Mouse (Mus musculus): ENCODE data around the gene Ppat. TPM values are rescaled to one million over a fixed set of nuclear protein-coding genes. Genes with fewer than 3 reads are reported as not detected.

Ppat gene
- polyA plus RNA-seq, 1 experiment from 2014 or later: 20.8 TPM

DNA sequence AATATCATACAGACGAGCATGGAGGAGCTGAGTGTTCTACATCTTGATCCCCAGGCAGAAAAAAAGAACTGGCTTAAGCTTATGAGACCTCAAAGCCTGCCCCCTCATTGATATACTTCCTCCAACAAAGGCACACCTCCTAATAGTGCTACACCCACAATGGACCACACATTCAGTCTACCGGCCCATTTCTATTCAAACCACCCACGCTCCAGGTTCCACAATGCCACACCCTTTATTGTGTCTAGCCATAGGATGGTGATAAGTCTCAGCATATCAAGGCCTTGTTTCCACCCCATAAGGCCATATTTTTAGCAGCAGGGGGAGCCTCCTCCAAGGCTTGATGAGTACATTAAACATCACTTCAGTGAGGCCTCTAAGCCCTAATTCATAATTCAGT, 40.6 kb downstream of the Ppat start:
- H3K36me3 ChIP-seq: peaks cover 22% of the 10 kb centered on the region
- no peak for ATAC-seq (ENCODE audit: extremely low read depth, insufficient number of reproducible peaks, low FRiP score, low TSS enrichment)
- H3K27me3 ChIP-seq (replicated peaks): no peaks in the 10 kb centered on the region
- no peak overlapping the region for H3K4me2 ChIP-seq
- H3K4me1 ChIP-seq: peaks cover 12% of the 10 kb centered on the region
- no peak overlapping the region for H3K4me3 ChIP-seq
- H3K27ac ChIP-seq (replicated peaks): no peak overlapping the region
- WGBS: 67% methylated on average over 3 of the region's 3 CpGs
- H3K9ac ChIP-seq: no peak overlapping the region
- H3K9me3 ChIP-seq: no peaks in the 10 kb centered on the region

DNA sequence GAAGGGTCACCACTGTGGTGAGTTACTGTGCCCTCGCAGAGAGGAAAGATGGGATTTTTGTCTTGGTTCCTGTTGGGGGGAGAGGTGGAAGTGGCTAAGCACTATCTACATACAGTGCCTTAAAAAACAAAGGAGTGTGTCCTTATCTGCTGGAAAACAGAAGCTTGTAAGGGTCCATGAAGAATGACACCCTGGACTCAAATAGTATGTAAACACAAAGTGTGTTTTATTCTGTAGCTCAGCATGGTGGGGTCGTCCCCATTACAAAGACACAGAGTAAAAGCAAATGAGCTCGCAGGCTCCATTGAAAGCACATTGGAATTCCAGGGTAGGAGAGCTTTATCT, 45.3 kb downstream of the Ppat start:
- H3K4me3 ChIP-seq: peak overlapping the region; percentile 82
- peaks cover 21% of the 10 kb centered on the region for H3K4me1 ChIP-seq
- WGBS: 26% methylated on average over 3 of the region's 3 CpGs
- no peaks in the 10 kb centered on the region for H3K9me3 ChIP-seq
- peaks cover 11% of the 10 kb centered on the region for H3K36me3 ChIP-seq
- H3K27ac ChIP-seq (replicated peaks): peak overlapping the region; percentile 95
- no peak for ATAC-seq (ENCODE audit: extremely low read depth, insufficient number of reproducible peaks, low FRiP score, low TSS enrichment)
- H3K27me3 ChIP-seq (replicated peaks): no peaks in the 10 kb centered on the region
- peak overlapping the region; percentile 91 for H3K9ac ChIP-seq
- H3K4me2 ChIP-seq: peak overlapping the region; percentile 85

DNA sequence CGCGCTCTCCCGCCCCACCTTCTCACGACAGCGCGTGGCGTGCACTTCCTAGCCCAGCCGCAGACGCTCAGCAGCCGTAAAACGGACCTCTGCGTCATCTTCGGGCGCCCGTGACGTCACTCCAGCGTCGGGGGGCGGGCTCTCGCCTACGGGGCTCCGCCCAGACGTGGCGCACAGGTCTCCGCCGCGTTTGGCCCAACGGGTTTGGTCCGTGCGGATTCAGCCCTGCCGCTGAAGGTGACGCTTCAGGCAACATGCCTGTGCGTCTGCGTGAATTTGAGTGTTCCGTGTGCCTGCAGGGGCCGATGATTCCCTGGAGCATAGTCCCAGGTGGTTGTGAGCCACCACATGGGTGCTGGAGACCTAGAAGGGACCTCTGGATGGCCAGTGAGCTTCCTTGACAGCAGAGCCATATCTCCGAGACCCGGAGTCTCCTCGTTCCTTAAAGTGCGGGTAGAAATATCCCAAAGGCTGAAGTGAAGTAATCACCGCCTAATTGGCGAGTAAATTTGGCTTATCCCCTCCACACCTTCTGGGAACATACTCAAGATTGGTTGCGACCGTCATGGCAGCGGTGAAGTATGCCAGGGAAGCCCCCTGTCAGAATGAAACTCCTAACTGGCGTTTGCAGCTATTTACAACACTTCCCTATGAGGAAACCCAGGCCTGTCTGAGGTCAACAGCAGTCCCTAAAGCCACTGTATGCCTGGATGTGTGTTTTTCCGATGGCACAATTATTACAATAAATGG, 45.8 kb downstream of the Ppat start, which contains the start of gene Aasdh:
Aasdh (minus strand) TSS at position 110 of the 750 bp plus-strand sequence.
- under 1% methylated on average over 47 of the region's 47 CpGs for WGBS
- no peaks in the 10 kb centered on the region for H3K9me3 ChIP-seq
- peaks cover 16% of the 10 kb centered on the region for H3K36me3 ChIP-seq
- H3K9ac ChIP-seq: peak within 1 kb of the TSS; percentile 91
- H3K4me3 ChIP-seq: peak within 1 kb of the TSS; percentile 82
- H3K27ac ChIP-seq (replicated peaks): peak within 1 kb of the TSS; percentile 95
- H3K4me1 ChIP-seq: peaks cover 20% of the 10 kb centered on the region
- ATAC-seq (ENCODE audit: extremely low read depth, insufficient number of reproducible peaks, low FRiP score, low TSS enrichment): peak; percentile 98
- H3K4me2 ChIP-seq: peak within 1 kb of the TSS; percentile 85
- H3K27me3 ChIP-seq (replicated peaks): no peaks in the 10 kb centered on the region

DNA sequence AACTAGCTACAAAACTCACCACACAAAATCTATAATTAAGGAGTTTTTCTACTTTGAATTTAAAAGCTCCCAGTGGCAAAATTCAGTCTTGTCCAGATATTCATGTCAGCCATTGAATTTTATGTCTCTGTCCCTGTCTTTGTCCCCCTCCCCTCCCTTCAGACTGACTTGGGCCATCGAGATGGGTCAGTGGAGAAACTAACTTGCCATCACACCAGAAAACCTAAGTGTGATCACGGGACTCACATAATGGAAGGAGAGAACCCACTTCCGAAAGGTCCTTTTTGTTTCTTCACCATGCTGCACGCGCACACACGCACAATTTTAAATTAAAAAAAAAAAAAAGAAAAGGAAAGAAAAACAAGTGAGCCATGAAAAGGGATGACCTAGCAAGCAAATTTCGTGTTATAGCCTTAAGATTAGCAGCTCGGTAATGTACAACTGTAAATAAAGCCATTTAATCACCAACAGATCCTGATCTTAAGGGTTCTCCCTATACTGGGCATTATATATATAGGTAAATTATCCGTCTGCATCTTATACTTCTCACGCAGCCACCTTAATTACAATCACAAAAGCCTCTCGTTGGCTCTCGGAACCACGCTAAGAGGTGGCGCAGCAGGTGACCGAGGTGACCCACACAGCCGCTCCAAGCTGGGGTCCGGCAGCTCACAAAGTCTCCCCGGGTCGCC, 46.5 kb downstream of the Ppat start:
- peak overlapping the region; percentile 91 for H3K9ac ChIP-seq
- no peaks in the 10 kb centered on the region for H3K9me3 ChIP-seq
- 2% methylated on average over 19 of the region's 19 CpGs for WGBS
- H3K4me2 ChIP-seq: peak overlapping the region; percentile 85
- peaks cover 18% of the 10 kb centered on the region for H3K4me1 ChIP-seq
- H3K27me3 ChIP-seq (replicated peaks): no peaks in the 10 kb centered on the region
- H3K27ac ChIP-seq (replicated peaks): peak overlapping the region; percentile 95
- H3K4me3 ChIP-seq: peak overlapping the region; percentile 82
- ATAC-seq (ENCODE audit: extremely low read depth, insufficient number of reproducible peaks, low FRiP score, low TSS enrichment): no peak
- peaks cover 21% of the 10 kb centered on the region for H3K36me3 ChIP-seq

DNA sequence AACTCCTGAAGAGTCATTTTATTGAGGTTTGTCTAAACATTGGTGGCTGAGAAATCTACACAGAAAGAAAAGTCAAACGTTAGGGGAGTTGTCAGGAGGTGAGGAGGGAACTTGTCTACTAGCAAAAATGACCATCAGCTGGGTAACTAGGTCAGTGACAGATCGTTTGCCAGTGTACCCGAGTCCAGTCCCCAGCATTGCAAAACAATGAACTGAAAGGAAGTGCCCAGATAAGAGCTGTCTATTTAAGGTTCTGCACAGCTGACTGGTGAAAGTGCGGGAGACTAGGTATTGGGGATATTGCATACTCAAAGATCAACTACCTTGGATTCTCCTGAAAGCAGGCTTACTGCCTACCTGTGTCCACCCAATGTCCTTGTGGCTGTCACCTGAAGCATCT, 49.2 kb downstream of the Ppat start:
- Histone ChIP-seq H3K27me3 (replicated peaks) (no peaks in the 10 kb centered on the region), H3K9ac (no peak overlapping the region), H3K4me2 (no peak overlapping the region), H3K4me3 (no peak overlapping the region), H3K36me3 (peaks cover 35% of the 10 kb centered on the region), H3K27ac (replicated peaks) (no peak overlapping the region), H3K4me1 (peaks cover 18% of the 10 kb centered on the region), H3K9me3 (no peaks in the 10 kb centered on the region)
- 39% methylated on average over 4 of the region's 4 CpGs for WGBS
- no peak for ATAC-seq (ENCODE audit: extremely low read depth, insufficient number of reproducible peaks, low FRiP score, low TSS enrichment)

DNA sequence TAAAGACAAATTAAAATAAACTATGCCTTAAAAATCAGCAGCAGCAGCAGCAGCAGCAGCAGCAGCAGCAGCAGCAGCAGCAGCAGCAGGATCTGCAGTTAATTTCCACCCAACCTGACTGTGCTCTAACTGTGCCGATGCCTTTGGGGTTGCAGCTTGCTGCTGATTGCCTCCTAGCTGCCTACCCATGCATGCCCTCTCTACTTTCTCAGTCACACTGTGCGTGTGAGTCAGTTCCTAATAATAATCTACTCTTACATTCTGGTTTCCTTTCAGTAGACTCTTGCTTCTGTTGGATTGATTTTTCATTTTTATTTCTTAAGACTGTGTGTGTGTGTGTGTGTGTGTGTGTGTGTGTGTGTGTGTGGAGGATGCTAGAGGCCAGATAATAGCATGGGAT, 58.3 kb downstream of the Ppat start:
- H3K4me3 ChIP-seq: no peak overlapping the region
- H3K4me2 ChIP-seq: no peak overlapping the region
- H3K27ac ChIP-seq (replicated peaks): no peak overlapping the region
- no peak for ATAC-seq (ENCODE audit: extremely low read depth, insufficient number of reproducible peaks, low FRiP score, low TSS enrichment)
- H3K9me3 ChIP-seq: no peaks in the 10 kb centered on the region
- 0 out of 2 replicates have a peak, but pooled peaks cover 3% of the 10 kb centered on the region for H3K4me1 ChIP-seq
- no peaks in the 10 kb centered on the region for H3K27me3 ChIP-seq (replicated peaks)
- no peak overlapping the region for H3K9ac ChIP-seq
- WGBS: 65% methylated on average over 2 of the region's 2 CpGs
- H3K36me3 ChIP-seq: peaks cover 76% of the 10 kb centered on the region

DNA sequence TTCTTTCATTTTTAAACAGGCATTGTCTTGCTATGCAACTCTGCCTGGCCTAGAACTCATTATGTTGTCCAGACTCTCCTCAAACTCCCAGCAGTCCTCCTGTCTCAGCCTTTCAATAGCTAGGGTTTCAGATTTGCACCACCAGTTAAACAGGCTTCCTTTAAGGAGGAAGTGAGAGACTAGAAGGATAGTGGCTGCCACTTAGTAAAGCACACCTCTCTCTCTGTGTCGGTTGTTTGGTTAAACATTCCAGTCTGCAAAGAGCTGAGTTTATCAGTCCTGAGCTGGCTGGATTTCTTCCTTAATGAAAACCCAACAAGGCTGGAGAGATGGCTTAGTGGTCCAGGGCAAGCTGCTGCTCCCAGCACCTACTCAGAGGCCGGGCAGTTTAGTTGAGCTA, 58.8 kb downstream of the Ppat start:
- Histone ChIP-seq H3K36me3 (peaks cover 74% of the 10 kb centered on the region), H3K4me1 (0 out of 2 replicates have a peak, but pooled peaks cover 3% of the 10 kb centered on the region), H3K4me3 (no peak overlapping the region), H3K9me3 (no peaks in the 10 kb centered on the region), H3K27ac (replicated peaks) (no peak overlapping the region), H3K27me3 (replicated peaks) (no peaks in the 10 kb centered on the region), H3K4me2 (no peak overlapping the region), H3K9ac (no peak overlapping the region)
- 57% methylated on average over 2 of the region's 2 CpGs for WGBS
- no peak for ATAC-seq (ENCODE audit: extremely low read depth, insufficient number of reproducible peaks, low FRiP score, low TSS enrichment)

DNA sequence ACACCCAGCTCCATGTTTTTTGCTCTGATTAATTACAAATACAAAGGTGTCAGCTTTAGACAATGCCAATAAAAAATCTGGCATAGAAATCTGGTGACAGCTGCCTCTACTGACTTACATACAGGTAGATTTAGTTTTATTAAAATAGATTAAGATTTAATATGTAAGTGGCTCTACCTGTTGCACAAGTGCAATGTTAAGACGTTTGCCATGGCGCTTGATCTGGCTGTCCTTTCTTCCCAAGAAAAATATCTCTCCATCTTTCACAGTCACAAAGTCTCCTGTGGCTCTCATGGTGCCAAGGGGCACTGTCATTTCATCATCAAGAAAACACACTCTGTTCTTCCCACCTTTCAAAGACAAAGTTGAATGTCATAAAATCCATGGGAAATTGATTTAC, 64.4 kb downstream of the Ppat start:
- no peaks in the 10 kb centered on the region for H3K27me3 ChIP-seq (replicated peaks)
- ATAC-seq (ENCODE audit: extremely low read depth, insufficient number of reproducible peaks, low FRiP score, low TSS enrichment): no peak
- no peak overlapping the region for H3K27ac ChIP-seq (replicated peaks)
- H3K9ac ChIP-seq: no peak overlapping the region
- peaks cover 88% of the 10 kb centered on the region for H3K36me3 ChIP-seq
- WGBS: 92% methylated on average over 2 of the region's 2 CpGs
- H3K4me1 ChIP-seq: no peaks in the 10 kb centered on the region
- no peaks in the 10 kb centered on the region for H3K9me3 ChIP-seq
- H3K4me3 ChIP-seq: no peak overlapping the region
- H3K4me2 ChIP-seq: no peak overlapping the region

DNA sequence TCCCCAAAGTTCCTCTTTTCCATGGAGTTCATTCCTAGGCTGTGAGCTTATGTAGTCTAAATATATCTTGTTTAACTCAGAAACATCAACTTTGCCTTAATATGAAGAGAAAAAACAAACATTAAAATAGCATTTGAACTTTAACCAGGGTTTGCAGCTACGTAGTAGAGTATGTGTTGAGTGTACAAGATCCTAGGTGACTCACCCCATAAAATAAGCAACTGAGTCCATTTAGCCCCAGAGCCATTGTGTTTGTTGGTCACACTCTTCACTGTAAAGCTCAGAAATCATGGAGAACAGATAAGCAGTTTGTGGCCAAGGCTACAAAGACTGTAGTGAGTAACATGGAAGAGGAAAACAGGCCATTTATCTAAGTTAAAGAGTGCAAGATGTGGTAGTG, 67.3 kb downstream of the Ppat start:
- no peak for ATAC-seq (ENCODE audit: extremely low read depth, insufficient number of reproducible peaks, low FRiP score, low TSS enrichment)
- H3K27me3 ChIP-seq (replicated peaks): no peaks in the 10 kb centered on the region
- 89% methylated on average over 1 of the region's 1 CpGs for WGBS
- no peak overlapping the region for H3K27ac ChIP-seq (replicated peaks)
- H3K4me1 ChIP-seq: no peaks in the 10 kb centered on the region
- peaks cover 76% of the 10 kb centered on the region for H3K36me3 ChIP-seq
- no peaks in the 10 kb centered on the region for H3K9me3 ChIP-seq
- H3K4me3 ChIP-seq: no peak overlapping the region
- no peak overlapping the region for H3K4me2 ChIP-seq
- no peak overlapping the region for H3K9ac ChIP-seq

DNA sequence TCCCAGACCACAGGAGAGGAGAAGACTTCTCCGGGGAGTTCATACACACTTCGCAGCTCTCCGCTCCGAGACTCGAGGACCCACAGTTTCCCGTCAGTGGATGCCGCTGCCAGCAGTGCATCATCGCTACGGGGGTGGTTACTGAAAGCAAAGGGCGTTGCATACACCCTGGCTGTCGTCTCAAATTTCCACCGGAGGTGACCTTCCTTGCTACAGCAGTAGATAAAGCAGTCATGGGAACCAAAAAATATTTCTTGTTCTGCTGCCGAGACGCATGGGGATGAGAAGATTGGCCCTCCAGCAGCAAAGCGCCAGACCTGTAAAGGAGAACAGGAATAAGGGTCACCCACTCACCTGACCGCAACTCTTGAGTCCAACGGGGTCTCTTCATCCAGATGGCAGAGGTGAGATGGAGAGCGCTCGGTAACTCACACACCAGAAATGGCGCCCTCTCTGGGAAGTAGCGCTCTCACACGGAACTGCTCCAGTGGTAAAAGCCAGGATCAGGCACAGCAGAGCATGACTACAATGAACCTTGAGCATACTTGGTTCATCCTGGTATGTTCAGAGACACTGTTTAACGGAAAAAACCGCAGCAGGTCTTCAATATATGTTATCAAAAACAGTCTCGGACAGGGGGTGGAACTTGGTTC, 75.1 kb downstream of the Ppat start:
- peak overlapping the region; percentile 44 for H3K4me2 ChIP-seq
- WGBS: 63% methylated on average over 25 of the region's 25 CpGs
- no peaks in the 10 kb centered on the region for H3K9me3 ChIP-seq
- peak overlapping the region; percentile 64 for H3K27ac ChIP-seq (replicated peaks)
- H3K4me1 ChIP-seq: 0 out of 2 replicates have a peak, but pooled peaks cover 2% of the 10 kb centered on the region
- no peak for ATAC-seq (ENCODE audit: extremely low read depth, insufficient number of reproducible peaks, low FRiP score, low TSS enrichment)
- H3K9ac ChIP-seq: no peak overlapping the region
- peak overlapping the region; percentile 25; the same call in 1 of the 2 replicates for H3K4me3 ChIP-seq
- no peaks in the 10 kb centered on the region for H3K27me3 ChIP-seq (replicated peaks)
- H3K36me3 ChIP-seq: peaks cover 66% of the 10 kb centered on the region

DNA sequence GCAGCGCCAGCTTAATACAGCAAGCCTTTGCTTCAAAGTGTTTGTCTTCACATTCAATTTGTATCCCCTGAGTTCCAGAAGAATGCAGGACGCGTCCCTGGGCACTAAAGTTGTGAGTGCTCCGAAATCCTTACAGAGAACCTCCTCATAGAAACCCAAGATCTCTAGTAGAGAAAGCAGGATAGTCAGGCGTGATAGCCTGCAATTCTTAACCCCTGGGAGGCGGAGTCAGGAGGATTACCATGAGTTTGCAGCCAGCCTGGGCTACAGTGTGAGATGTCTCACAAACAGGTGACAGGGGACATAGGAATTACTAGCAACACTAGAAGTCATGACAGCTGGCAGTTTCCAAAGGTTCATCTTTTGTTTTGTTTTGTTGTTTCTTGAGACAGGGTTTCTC, 81.8 kb downstream of the Ppat start:
- Histone ChIP-seq H3K27me3 (replicated peaks) (no peaks in the 10 kb centered on the region), H3K9ac (peak overlapping the region; percentile 68), H3K4me1 (peaks cover 27% of the 10 kb centered on the region), H3K9me3 (no peaks in the 10 kb centered on the region), H3K4me2 (peak overlapping the region; percentile 72), H3K36me3 (peaks cover 61% of the 10 kb centered on the region), H3K27ac (replicated peaks) (no peak overlapping the region), H3K4me3 (peak overlapping the region; percentile 49)
- 49% methylated on average over 6 of the region's 6 CpGs for WGBS
- ATAC-seq (ENCODE audit: extremely low read depth, insufficient number of reproducible peaks, low FRiP score, low TSS enrichment): no peak
